Mouse (Mus musculus) NIH3T3 (cell line): ENCODE measurements around the gene Il21r.

ENCODE experiments used
- DNase-seq: peaks from one replicate; pipeline ENCODE4 v3.0.0-alpha.2; 2012; ENCODE audit warnings: low read depth

The Il21r gene

DNA sequence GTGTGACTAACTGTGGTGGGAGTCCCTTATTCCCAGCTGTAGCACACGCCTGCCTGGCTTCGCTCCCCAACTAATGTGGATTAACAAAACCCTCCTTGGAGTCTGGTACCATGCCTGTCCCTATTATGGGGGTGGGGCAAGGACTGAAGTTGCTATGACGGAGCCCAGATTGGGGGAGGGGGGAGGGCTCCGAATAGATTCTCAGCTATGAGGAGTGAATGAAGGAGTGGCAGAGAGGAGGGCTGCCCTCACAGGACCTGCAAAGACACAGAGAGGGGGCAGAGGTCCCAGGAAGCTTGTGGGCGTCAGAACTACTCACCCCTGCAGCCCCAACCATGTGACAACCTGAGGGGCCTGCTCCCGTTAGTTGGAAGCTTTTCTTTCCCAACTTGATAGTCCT lies 35.1 kb downstream of the Il21r start:
- no peak for DNase-seq

DNA sequence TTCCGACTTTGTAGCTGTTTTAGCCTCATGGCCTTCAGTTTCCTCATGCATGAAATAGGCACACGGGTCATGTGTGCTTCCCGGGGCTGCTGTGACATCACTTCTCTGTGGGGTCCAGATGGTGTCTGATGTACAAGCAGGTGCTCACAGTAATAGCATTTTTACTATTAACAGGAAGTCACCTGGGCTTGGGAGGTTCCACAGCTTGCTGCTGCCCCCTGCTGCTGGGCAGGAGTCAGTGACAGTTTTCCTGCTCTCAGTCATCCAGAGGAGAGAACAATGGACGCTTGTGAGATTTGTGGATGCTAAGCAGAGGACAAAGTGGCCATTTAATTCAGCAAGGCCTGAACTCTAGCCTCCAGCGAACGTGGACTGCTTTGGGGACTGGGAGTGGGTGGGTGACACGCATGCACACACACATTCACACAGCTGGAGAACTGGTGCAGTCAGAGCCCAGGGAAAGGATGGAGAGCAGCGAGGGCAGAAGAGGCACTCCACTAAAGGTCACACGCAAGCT lies 35.7 kb downstream of the Il21r start:
- peak; percentile 71 for DNase-seq

DNA sequence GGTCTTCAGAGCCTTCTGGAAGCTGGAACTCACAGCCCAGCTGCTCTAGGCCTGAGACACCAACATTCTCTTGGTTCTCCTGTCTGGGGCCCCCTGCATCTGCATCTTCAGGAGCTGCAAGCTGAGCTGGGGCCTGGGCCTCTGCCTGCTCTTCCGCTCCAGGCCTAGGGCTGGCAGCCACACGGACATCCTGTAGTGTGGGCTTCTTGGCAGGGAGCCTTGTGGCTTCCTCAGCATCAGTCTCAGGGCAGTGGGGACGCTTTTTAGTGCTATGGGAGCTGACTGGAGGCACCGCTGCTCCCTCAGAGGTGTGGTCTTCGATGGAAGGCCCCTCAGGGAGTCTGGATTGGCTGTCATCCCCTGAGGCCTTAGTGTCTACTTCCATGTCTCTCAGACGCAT lies 40.7 kb downstream of the Il21r start:
- DNase-seq, result no peak

DNA sequence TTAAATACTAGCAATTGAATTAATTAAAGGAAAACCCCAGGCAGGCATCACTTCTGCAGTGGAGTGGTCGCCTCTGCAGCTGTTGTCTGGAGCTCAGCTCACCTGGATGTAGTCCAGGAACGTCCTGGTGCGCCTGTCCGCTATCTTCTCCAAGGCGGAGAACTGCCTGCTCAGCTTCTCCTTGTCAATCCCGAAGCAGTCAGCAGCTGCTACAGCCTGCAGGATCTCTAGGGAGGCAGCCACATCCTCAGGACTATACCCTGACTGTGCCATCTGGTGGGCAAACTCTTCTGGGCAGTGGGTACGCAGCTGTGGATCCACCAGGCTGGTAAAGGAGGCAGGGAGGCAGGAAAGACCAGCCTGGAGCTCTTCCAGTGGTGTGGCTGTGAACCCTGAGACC lies 42.2 kb downstream of the Il21r start:
- DNase-seq, result no peak

DNA sequence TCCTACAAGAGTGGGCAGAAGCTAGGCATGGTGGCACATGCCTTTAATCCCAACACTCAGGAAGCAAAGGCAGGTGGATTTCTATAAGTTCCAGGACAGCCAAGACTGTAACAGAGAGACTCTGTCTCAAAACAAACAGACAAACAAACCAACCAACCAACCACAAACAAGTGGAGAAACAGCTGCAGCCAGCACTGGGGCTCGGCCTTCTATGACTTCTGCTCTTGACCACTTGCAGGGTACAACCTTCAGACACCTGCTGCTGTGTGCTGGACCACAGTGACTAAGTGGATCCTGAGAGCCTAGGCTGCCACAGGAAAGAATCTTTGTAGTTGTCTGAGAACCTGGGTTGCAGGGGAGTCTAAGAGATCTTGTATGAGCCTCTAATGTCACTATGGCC lies 45.8 kb downstream of the Il21r start:
- DNase-seq, result no peak

DNA sequence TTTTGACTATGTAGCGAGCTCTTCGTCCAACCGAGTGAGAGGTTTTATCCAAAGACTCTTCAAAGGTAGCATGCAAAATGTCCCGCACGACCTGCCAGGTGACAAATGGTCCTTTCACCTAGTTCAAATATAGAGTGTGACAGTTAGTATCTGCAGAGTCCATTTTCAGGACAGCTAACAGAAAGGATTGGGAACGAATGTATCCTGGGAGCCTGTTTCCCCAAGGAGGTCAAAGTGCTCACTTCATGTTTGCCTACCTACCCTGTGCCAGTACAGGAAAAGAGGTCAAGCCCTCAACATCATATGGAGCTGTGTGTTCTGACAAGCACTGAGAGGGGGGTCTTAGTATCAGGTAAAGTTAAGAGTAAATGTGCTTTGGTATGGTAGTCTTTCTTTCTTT lies 54.3 kb downstream of the Il21r start:
- no peak for DNase-seq

DNA sequence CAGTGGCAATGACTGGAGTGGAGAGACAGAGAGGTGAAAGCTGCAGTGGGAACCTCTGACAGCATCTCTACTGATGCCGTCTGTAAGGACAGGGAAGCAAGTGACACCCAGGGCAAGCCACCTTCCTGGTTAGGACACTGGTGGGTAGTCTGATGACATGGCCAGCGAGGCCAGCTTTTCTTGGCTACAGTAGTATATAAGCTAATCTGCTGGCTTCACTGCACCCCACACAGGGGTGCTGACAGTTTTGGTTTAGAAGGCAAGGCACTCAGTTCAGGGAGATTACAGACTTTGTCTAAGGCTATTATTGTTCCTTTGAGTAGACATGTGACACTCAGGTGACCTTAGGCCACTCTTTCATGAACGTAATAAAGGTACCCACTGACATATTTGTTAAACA lies 60.4 kb downstream of the Il21r start:
- DNase-seq, result no peak

DNA sequence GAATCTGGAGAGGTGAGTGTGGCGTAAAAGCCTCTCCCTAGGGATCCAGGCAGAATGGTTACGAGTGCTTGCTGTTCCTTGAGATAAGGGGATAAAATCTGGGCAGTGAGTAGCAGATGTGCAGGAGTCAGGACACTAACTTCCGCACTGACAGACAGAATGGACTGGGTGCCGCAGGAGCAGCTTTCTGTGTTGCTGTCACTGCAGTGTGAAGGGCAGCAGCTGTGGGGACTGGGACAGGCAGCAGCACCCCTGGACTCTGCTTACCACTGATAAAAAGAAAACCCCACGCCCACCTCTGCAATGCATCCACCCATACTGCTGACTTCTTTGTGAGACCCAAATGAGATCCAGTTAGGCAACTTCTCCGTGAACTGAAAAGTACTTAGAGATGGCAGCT lies 67.6 kb downstream of the Il21r start:
- no peak for DNase-seq

DNA sequence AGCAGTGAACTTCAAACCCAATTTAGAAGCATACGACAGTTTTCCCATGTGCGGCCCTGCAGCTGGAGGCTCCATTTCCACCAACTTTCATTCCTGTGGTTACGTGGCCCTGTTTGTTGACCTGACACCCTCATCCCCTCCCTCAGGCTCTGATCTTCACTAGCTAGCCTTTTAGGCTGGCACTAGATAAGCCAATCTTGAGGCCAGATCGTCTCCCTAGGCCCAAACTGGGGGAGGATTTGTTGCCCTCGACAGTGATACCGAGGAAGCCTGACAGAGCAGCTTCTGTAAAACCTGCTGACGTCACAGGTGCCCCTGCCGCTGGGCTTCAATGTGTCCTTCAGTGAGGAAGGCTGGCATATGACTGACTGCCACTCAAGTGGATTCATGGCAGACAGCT lies 68.2 kb downstream of the Il21r start:
- no peak for DNase-seq

DNA sequence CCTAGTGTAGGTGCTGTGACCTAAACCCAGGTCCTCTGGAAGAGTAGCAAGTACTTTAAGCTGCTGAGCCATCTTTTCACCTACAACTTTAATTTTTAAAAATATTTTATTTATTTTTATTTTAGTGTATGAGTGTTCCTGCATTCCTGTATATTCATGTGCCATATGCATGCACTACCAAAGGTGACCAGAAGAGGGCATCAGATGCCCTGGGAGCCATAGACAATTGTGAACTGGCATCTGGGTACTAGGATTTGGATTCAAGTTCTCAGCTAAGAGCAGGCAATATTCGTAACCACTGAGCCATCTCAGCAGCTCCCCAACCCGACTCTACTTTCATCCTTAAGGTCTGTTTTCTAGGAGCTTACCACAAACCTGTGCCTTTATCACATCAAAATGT lies 71.7 kb downstream of the Il21r start:
- DNase-seq, result peak; percentile 76

DNA sequence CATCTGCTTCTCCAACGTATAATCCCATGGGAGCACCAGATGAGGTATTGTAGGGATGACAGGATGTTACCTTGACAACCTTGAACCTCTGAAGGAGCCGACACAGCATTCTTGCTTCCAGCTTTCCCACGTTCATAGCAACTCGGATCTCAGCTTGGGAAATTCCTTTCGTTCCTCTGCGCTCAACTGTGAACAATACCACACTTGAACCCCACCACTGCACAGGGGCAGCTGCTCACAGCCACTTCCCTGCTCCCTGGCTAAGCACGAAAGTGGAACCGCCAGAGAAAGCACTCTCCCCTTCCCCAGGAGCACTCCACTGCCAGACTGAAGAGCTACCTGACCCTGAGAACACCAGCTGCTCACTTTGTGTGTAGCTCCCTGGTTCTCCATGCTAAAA lies 75.5 kb downstream of the Il21r start:
- DNase-seq, result no peak

DNA sequence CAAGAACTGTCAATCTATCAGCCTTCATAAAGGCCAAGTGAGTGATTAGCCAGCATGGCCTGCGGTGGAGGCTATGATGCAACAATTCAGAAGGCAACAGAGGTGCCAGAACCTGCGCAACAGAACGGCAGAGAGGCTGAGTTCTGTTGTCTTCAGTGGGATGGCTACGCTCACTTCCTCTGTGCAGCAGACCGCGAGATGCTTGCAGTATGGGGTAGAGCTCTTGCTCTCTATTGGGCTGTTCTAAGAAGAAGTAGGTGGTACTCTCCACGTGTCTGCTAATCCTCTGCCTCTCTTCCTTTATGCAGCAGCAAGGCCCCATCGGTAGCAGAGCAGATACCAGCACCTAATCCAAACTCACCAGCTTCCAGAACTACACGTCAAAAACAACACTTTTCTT lies 76.7 kb downstream of the Il21r start:
- no peak for DNase-seq
